Mouse (Mus musculus) ES-E14 (cell line): ENCODE measurements around the gene Mthfd1l.

Experiments
- HCFC1 ChIP-seq: IDR thresholded peaks from 2 replicates; pipeline ENCODE4 v1.6.1; 2012; ENCODE audit warnings: low read length, inconsistent platforms, borderline replicate concordance; ENCODE audit not compliant: insufficient read depth
- MAFK ChIP-seq: IDR thresholded peaks from 2 replicates; pipeline ENCODE4 v1.6.1; 2014; ENCODE audit warnings: mild to moderate bottlenecking, low read depth, low read length, inconsistent platforms; ENCODE audit not compliant: insufficient read depth

DNA sequence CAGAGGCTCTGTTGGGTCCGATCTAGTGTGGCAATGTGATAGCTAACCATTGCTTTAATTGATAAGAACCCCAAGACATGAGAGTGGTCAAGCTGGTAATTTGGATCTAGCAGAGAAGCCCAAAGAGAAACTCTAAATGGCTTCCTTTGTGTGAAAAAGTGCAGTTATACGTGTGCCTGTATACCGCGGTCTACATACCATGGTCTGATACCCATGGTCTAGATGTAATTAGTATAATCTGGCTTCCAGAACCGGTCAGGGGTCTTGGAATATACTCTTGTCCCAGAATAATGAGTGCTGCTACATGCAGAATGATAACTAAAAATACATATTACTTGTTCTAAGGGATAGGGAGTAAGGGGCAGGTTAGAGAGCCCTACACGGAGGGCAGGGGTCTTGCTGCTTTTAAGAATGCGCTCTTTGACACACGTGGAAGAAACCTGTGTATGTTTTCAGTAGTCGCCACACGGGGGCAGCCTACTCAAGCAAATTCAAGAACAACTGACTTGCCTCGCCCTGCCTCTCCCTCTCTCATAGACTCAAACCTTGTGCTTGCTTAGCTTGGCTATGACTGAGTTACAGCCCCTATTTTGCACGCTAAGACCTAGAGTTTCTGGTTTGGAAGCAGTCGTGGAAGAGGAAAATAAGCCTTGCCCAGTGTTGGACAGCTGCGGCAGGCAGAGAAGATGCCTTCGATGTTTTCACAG, 23.4 kb downstream of the Mthfd1l start:
- TF ChIP-seq HCFC1 = no peak
- TF ChIP-seq MAFK = no peak
